Mouse (Mus musculus) thymus, postnatal 0 days (tissue): ENCODE data around the gene Krtap1-4. TPM values are rescaled to one million over a fixed set of nuclear protein-coding genes. Genes with fewer than 3 reads are reported as not detected.

Experiments
- DNase-seq: peaks from one replicate; pipeline ENCODE4 v3.0.0-alpha.2; 2015; ENCODE audit warnings: low spot score
- polyA plus RNA-seq: library from polyadenylated mRNA; unstranded; fragments of >200 nt; fragmentation: Nextera tagmentation; extraction: Ambion mirVana; gene quantifications from 2 replicates; pipeline ENCODE4 v1.2.1, GENCODE M21; 2015

Krtap1-4 gene
- polyA plus RNA-seq, 1 experiment from 2014 or later, result not detected

GRCm38 (mm10) chr11:99550765-99551164, 32.7 kb downstream of the Krtap1-4 start, which contains the start of gene Krtap3-3:
Gene Krtap3-3, minus strand, starts transcription at chr11:99550865.
- DNase-seq, result no peak

GRCm38 (mm10) chr11:99547892-99548291, 35.6 kb downstream of the Krtap1-4 start:
- DNase-seq, result no peak

- DNase-seq, result no peak
Observed at GRCm38 (mm10) chr11:99539721-99540120, 43.7 kb downstream of the Krtap1-4 start.

Other genes with a start within 250 kb of the Krtap1-4 start
- not detected in 2 replicates for gene Krt26, start 245.7 kb downstream of the Krtap1-4 start, polyA plus RNA-seq
- 0.09 and 0.23 TPM in 2 replicates for gene Krt27, start 232.6 kb downstream of the Krtap1-4 start, polyA plus RNA-seq
- gene Krt28, start 208.8 kb downstream of the Krtap1-4 start, polyA plus RNA-seq, result 0.27 and 0.30 TPM in 2 replicates
- gene Krt10, start 194.3 kb downstream of the Krtap1-4 start, polyA plus RNA-seq, result 44.9 and 47.3 TPM in 2 replicates
- gene Krt12, start 161.4 kb downstream of the Krtap1-4 start, polyA plus RNA-seq, result 0.52 and 0.63 TPM in 2 replicates
- gene Krt20, start 145.5 kb downstream of the Krtap1-4 start, polyA plus RNA-seq, result 1.6 TPM in 2 replicates
- 1.8 and 2.4 TPM in 2 replicates for gene Krt23, start 90.5 kb downstream of the Krtap1-4 start, polyA plus RNA-seq
- gene Krt39, start 62.3 kb downstream of the Krtap1-4 start, polyA plus RNA-seq, result not detected in 2 replicates
- gene Krt40, start 40.5 kb downstream of the Krtap1-4 start, polyA plus RNA-seq, result not detected in 2 replicates
- gene Krtap3-3, start 32.8 kb downstream of the Krtap1-4 start, polyA plus RNA-seq, result 0.33 TPM in 1 of 2 replicates, not detected in the other
- not detected in 2 replicates for gene Krtap3-2, start 26.8 kb downstream of the Krtap1-4 start, polyA plus RNA-seq
- not detected in 2 replicates for gene Gm11939, start 24.2 kb downstream of the Krtap1-4 start, polyA plus RNA-seq
- gene Krtap3-1, start 17.0 kb downstream of the Krtap1-4 start, polyA plus RNA-seq, result not detected in 2 replicates
- gene Krtap1-5, start 2.6 kb downstream of the Krtap1-4 start, polyA plus RNA-seq, result not detected in 2 replicates
- not detected in 2 replicates for gene Krtap1-3, start 7.7 kb upstream of the Krtap1-4 start, polyA plus RNA-seq
- not detected in 2 replicates for gene Krtap9-3, start 14.5 kb upstream of the Krtap1-4 start, polyA plus RNA-seq
- gene Gm11938, start 19.7 kb upstream of the Krtap1-4 start, polyA plus RNA-seq, result not detected in 2 replicates
- gene Gm11937, start 26.5 kb upstream of the Krtap1-4 start, polyA plus RNA-seq, result not detected in 2 replicates
- gene Krtap2-4, start 31.2 kb upstream of the Krtap1-4 start, polyA plus RNA-seq, result not detected in 2 replicates
- gene Gm11562, start 36.8 kb upstream of the Krtap1-4 start, polyA plus RNA-seq, result 0.27 TPM in 1 of 2 replicates, not detected in the other
- gene Krtap4-1, start 44.6 kb upstream of the Krtap1-4 start, polyA plus RNA-seq, result not detected in 2 replicates
- gene Krtap4-2, start 51.4 kb upstream of the Krtap1-4 start, polyA plus RNA-seq, result not detected in 2 replicates
- not detected in 2 replicates for gene Krtap4-7, start 60.4 kb upstream of the Krtap1-4 start, polyA plus RNA-seq
- not detected in 2 replicates for gene Gm11555, start 66.6 kb upstream of the Krtap1-4 start, polyA plus RNA-seq
- not detected in 2 replicates for gene Gm11563, start 75.3 kb upstream of the Krtap1-4 start, polyA plus RNA-seq
- not detected in 2 replicates for gene Krtap4-6, start 82.3 kb upstream of the Krtap1-4 start, polyA plus RNA-seq
- not detected in 2 replicates for gene Gm14190, start 107.1 kb upstream of the Krtap1-4 start, polyA plus RNA-seq
- gene Gm14180, start 150.6 kb upstream of the Krtap1-4 start, polyA plus RNA-seq, result not detected in 2 replicates
- not detected in 2 replicates for gene Gm11595, start 189.3 kb upstream of the Krtap1-4 start, polyA plus RNA-seq
- not detected in 2 replicates for gene Krtap4-8, start 197.1 kb upstream of the Krtap1-4 start, polyA plus RNA-seq
- not detected in 2 replicates for gene Krtap4-9, start 201.5 kb upstream of the Krtap1-4 start, polyA plus RNA-seq
- gene Gm11596, start 209.8 kb upstream of the Krtap1-4 start, polyA plus RNA-seq, result not detected in 2 replicates
- gene Gm11569, start 215.3 kb upstream of the Krtap1-4 start, polyA plus RNA-seq, result not detected in 2 replicates
- gene Gm11554, start 220.8 kb upstream of the Krtap1-4 start, polyA plus RNA-seq, result not detected in 2 replicates
- gene Krtap4-13, start 226.2 kb upstream of the Krtap1-4 start, polyA plus RNA-seq, result not detected in 2 replicates
- not detected in 2 replicates for gene Gm11564, start 232.0 kb upstream of the Krtap1-4 start, polyA plus RNA-seq